Mouse (Mus musculus) urinary bladder, postnatal 36 days (tissue): ENCODE results near the gene Coq8b.
"Not testable (repeated sequence)": the region's sequence is repeated elsewhere in the genome, so short reads cannot be mapped to it uniquely, and the experiment has no call there.

ENCODE experiments used
- DNase-seq, 2 experiments: peaks; one replicate each; pipeline ENCODE4 v3.0.0; 2022; ENCODE audit warnings: low spot score in 2 of 2, mixed read lengths in 1 of 2

Gene Coq8b

DNA sequence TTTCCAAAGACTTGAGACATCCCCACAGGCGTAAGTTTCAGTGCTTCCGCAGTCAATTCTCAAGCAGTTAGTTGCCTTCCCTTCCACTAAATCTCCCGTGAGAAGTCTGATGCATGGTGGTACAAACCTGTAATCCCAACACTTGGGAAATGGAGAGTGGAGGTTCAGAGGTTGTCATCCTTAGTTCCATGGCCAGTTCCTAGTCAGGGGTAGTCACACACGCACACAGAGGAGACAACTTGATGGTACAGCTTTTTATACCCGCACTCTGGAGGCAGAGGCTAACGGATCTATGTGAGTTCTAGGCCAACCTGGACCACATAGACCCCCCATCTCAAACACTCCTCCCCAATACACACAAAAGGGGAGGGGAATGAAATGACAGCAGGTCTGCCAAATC, 4.0 kb upstream of the Coq8b start:
- DNase-seq = no peak

DNA sequence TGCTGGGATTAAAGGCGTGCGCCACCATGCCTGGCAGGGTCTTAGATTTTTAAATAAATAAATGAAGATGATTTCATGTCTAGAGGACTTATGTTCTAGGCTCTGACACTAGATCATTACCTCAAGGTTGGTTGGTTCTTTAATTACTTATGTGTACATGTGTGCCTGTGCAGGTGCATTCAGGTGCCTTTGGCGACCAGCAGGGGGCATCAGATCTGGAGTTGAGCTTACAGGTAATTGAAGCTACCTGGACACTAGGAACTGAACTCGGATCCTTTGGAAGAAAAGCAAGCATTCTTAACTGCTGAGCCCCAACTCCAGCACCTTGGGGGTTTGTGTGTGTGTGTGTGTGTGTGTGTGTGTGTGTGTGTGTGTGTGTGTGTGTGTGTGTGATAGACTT, 2.0 kb upstream of the Coq8b start:
- DNase-seq = no peak

- DNase-seq = peak; percentile 60 to 62
Observed at GRCm38 (mm10) chr7:27231693-27232331, 1.0 kb upstream of the Coq8b start.

DNA sequence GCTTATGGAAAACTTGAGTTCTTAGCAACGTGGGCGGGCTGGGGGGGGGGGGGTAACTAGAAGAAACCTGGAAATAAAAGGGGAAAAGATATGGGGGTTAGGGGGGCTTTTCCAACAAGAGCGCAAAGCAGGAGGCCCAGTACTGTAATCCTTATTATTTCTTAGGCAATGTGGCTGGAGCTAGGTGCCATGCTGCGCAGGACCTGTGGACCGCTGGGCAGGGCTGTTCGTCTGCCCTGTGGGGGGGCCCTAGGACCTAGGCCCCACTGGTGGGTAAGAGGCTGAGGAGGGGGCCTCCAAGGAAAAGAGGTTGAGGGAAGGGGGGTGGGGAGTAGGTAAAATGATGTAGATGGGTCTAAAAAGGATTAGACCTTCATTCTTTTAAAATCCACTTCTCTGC, 477 bp downstream of the Coq8b start:
- no peak for DNase-seq

DNA sequence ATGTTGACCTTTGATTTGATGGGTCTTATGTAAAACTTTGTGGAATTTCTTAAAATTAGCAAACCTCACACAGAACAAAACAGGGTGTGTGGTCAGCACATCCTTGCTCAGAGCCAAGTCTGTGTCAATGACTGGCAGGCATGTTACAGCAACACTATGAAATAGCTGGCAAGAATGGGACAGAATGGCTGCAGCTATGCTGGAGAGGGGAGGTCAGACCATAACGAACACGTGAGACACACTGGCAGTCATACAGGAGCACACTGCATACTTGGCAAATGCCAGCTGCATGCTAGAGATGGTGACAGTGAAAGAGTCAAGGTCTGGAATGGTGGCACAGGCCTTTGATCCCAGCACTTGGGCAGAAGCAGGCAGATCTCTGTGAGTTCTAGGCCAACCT, 2.9 kb downstream of the Coq8b start:
- peak in 1 of 2 experiments; percentile 36 for DNase-seq

DNA sequence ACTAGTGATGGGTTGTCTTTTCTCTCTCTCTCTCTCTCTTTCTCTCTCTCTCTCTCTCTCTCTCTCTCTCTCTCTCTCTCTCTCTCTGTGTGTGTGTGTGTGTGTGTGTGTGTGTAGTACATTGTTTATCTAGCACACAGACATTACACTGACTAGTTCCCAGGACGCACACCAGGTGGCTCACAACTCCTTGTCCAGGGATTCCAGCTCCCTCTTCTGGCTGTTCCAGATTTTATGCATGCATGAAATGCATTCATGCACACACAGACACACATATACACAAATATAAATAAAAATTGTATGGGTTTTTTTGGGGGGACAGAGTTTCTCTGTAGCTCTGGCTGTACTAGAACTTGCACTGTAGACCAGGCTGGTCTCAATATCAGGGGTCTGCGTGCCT, 4.7 kb downstream of the Coq8b start:
- DNase-seq = no peak

- DNase-seq = no peak
Observed at GRCm38 (mm10) chr7:27238568-27238967, 5.7 kb downstream of the Coq8b start.

GRCm38 (mm10) chr7:27243211-27243610, 10.4 kb downstream of the Coq8b start:
- no peak for DNase-seq

- not testable (repeated sequence) for DNase-seq
Observed at GRCm38 (mm10) chr7:27244088-27244487, 11.3 kb downstream of the Coq8b start.

- no peak for DNase-seq
Observed at GRCm38 (mm10) chr7:27249146-27249545, 16.3 kb downstream of the Coq8b start.

- no peak for DNase-seq
Observed at GRCm38 (mm10) chr7:27249928-27250327, 17.1 kb downstream of the Coq8b start.

- DNase-seq = peak; percentile 29 to 67
Observed at GRCm38 (mm10) chr7:27251946-27252345, 19.1 kb downstream of the Coq8b start.

DNA sequence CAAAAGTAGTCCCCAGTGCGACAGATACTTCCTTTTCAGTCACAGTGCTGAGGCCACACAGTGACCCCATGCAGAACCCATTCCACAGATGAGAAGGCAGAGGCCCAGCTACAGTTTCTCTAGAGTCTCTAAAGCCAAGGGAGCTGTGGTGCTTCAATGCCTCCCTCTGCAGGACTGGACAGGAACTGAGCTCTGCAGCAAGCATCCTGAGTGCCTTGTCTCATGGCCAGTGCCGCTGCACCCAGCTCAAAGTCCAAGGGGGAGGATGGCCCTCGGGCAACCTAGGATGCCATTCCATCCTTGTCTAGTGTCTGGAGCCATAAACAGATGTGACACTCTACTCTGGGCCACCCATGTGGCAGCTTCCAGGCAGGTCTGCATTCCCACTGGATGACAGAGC, 22.9 kb downstream of the Coq8b start:
- DNase-seq = no peak

DNA sequence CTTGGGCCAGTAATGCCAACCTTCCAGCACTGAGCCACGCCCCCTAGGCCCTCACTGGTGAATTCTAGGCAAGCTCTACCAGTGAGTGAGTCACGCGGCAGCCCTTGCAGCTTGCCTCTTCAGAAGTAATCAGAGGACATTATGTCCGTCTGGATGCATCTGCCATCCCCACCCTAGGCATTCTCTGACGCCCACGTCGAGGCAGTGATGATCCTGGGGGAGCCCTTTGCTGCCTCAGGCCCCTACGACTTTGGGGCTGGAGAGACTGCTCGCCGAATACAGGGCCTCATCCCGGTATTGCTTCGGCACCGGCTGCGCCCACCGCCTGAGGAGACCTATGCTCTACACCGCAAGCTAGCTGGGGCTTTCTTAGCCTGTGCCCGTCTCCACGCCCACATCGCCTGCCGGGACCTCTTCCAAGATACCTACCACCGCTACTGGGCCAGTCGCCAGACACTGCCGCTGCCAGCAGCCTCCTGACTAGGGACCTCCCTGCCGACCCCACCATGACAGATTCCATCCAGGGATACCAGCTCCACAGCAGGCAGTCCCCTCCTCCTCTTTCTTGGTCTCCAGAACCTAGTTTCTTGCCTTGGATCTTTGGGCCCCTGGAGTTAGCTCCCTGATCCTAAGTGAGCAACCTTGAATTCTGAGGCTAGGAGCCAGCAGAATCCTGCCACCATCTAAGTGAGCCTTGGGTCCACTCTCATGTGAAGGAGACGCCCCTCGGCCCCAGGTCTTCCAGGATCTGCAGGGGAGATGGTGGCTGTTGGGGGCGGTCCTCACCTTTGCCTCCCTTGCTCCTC, 24.4 kb downstream of the Coq8b start:
- DNase-seq = peak in 1 of 2 experiments; percentile 42

DNA sequence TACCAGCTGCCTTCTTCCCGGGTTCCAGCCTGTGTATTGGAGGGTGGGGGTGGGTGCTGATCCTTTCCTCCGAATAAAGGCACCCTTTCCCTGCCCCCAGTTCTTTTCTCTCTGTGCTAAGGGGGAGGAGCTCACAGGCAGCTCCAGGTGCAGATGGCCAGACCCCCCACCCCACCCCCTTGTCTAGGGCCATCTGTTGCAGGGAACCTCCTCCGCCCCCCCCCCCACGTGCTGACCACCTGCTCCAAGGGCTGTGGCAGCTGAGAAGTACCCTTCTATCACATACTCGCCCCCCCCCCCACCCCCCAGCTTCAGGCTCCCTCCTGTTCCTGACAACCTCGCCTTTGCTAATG, 25.0 kb downstream of the Coq8b start:
- DNase-seq = no peak

GRCm38 (mm10) chr7:27258205-27258899, 25.5 kb downstream of the Coq8b start, which contains the start of gene Numbl:
Gene Numbl (plus strand): TSS chr7:27258433.
- DNase-seq = peak; percentile 91 to 95

DNA sequence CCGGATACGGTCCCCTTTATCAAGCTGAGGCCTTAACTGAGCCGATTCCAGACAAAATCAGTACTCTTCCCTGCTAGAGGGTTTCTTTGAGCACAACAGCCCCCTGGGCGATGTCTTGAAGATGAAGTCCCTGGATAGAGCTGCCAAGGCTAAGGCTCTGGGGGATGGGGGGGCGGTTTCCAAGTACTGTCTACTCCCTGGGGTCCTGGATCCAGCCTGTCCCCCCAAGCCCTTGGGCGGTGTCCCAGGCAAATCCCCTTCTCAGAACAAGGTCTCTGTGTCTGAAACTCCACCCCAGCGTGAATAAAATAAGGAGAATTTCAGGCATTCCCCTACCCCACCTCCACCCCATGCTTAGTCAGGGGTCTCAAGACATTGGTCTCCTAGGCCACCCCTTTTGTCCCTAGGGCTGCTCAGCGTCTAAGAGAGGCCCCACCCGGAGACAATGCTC, 26.5 kb downstream of the Coq8b start:
- DNase-seq = no peak

GRCm38 (mm10) chr7:27259771-27260170, 26.9 kb downstream of the Coq8b start:
- DNase-seq = no peak

DNA sequence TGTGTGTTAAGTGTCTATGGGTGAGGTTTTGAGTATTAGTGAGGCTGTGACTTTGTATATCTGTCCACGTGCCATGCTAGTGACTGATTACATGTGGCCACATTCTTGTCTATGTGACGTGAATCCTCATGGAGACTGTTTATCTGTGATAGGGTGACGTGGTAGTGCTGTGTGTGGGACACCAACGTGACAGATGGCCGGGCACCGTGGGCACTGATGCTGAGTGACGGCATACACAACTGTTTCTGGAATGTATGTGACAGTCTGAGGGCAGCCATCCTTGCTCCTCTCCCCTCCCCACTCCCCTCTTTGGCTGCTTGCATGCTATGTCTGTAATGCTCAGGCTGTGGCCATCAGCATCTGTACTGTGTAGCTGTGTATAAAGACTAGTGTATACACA, 28.0 kb downstream of the Coq8b start:
- no peak for DNase-seq

- no peak for DNase-seq
Observed at GRCm38 (mm10) chr7:27261888-27262287, 29.1 kb downstream of the Coq8b start.

- DNase-seq = no peak
Observed at GRCm38 (mm10) chr7:27264761-27265160, 31.9 kb downstream of the Coq8b start.

DNA sequence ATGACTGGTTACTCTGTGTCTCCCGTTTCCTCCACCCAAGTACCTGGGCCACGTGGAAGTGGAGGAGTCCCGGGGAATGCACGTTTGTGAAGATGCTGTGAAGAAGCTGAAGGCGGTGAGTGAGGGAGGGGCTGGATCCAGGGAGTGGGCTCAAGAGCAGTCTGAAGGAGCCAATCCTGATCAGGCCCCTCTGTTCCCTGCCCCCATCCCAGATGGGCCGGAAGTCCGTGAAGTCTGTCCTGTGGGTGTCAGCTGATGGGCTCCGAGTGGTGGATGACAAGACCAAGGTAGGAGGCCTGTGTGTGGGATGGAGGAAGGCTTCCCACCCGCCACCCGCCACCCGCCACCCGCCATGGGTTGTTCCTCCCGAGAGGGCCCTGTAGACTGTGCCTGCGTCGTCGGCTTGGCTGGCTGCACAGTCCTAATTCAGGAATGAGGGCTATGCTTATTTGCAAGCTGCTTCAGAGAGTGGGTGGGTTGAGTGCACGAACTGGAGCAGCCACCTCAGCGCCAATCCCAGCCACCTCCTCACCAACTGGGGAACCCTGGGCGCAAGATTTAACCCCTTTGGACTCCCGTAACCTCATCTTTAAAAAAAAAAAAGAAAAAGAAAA, 33.8 kb downstream of the Coq8b start:
- no peak for DNase-seq
